Mouse (Mus musculus) heart, embryonic 10.5 days (tissue): Measurements from ENCODE around the gene Fhad1. TPM values are rescaled to one million over a fixed set of nuclear protein-coding genes. Genes with fewer than 3 reads are reported as not detected.

Experiments
- DNase-seq: peaks from one replicate; pipeline ENCODE4 v3.0.0-alpha.2; 2017; ENCODE audit warnings: low spot score
- H3K27ac ChIP-seq: fragments of 300-500 bp; sonication (generic); 2 replicates; pipeline ENCODE4 v1.5.1; 2016; ENCODE audit warnings: mild to moderate bottlenecking
- H3K27me3 ChIP-seq: fragments of 300-500 bp; sonication (generic); 2 replicates; pipeline ENCODE4 v1.6.1; 2016; ENCODE audit warnings: mild to moderate bottlenecking; ENCODE audit not compliant: poor library complexity, insufficient read depth, severe bottlenecking
- H3K36me3 ChIP-seq: fragments of 300-500 bp; sonication (generic); 2 replicates; pipeline ENCODE4 v1.6.1; 2016; ENCODE audit warnings: mild to moderate bottlenecking, moderate library complexity
- H3K4me1 ChIP-seq: fragments of 300-500 bp; sonication (generic); 2 replicates; pipeline ENCODE4 v1.6.1; 2016; ENCODE audit warnings: mild to moderate bottlenecking
- H3K4me3 ChIP-seq: fragments of 300-500 bp; sonication (generic); 2 replicates; pipeline ENCODE4 v1.5.1; 2016; ENCODE audit warnings: mild to moderate bottlenecking, moderate library complexity
- H3K9me3 ChIP-seq: fragments of 300-500 bp; sonication (generic); 2 replicates; pipeline ENCODE4 v1.6.1; 2016; ENCODE audit warnings: mild to moderate bottlenecking, moderate library complexity
- WGBS: fragments of 180-500 bp; shearing (Covaris S2); methylation state at CpG from one replicate; pipeline ENCODE4 v1.1.7; 2016; 5-methylcytosine and 5-hydroxymethylcytosine counted together
- polyA plus RNA-seq: library from polyadenylated mRNA; unstranded; fragments of >200 nt; fragmentation: Nextera tagmentation; extraction: Ambion mirVana; gene quantifications from 2 replicates; pipeline ENCODE4 v1.2.1, GENCODE M21; 2016

Gene Fhad1
- 3.4 and 5.2 TPM in 2 replicates for polyA plus RNA-seq

- Histone ChIP-seq H3K27ac (peak within 1 kb of the TSS; percentile 78), H3K27me3 (peaks cover 40% of the 10 kb centered on the region)
- WGBS = under 1% methylated on average over 43 of the region's 46 CpGs
Observed at GRCm38 (mm10) chr4:142014659-142015608, at the start of gene Fhad1. Gene Fhad1, minus strand, starts transcription at chr4:142015082.

GRCm38 (mm10) chr4:142063057-142063534, 48.2 kb upstream of the Fhad1 start:
- Histone ChIP-seq H3K27ac (no peak overlapping the region), H3K27me3 (no peaks in the 10 kb centered on the region), H3K9me3 (no peaks in the 10 kb centered on the region), H3K4me1 (peaks cover 61% of the 10 kb centered on the region), H3K4me3 (no peak overlapping the region), H3K36me3 (no peaks in the 10 kb centered on the region)
- DNase-seq = no peak
- 85% methylated on average over 8 of the region's 8 CpGs for WGBS

More at GRCm38 (mm10) chr4:142014659-142015608, at the start of gene Fhad1:
- peak within 1 kb of the TSS; percentile 65 for H3K4me3 ChIP-seq
- no peaks in the 10 kb centered on the region for H3K9me3 ChIP-seq
- no peaks in the 10 kb centered on the region for H3K36me3 ChIP-seq
- DNase-seq = peak; percentile 94
- H3K4me1 ChIP-seq = peaks cover 41% of the 10 kb centered on the region

- Histone ChIP-seq H3K27ac (peak overlapping the region; percentile 73; the same call in 1 of the 2 replicates), H3K4me1 (peaks cover 76% of the 10 kb centered on the region), H3K36me3 (no peaks in the 10 kb centered on the region), H3K9me3 (no peaks in the 10 kb centered on the region), H3K4me3 (no peak overlapping the region), H3K27me3 (no peaks in the 10 kb centered on the region)
- 64% methylated on average over 23 of the region's 23 CpGs for WGBS
- DNase-seq = no peak
Observed at GRCm38 (mm10) chr4:142061485-142062240, 46.8 kb upstream of the Fhad1 start.

- no peaks in the 10 kb centered on the region for H3K36me3 ChIP-seq
- H3K27ac ChIP-seq = peak overlapping the region; percentile 73; the same call in 1 of the 2 replicates
- no peaks in the 10 kb centered on the region for H3K27me3 ChIP-seq
- H3K4me3 ChIP-seq = no peak overlapping the region
- 59% methylated on average over 18 of the region's 18 CpGs for whole genome bisulfite sequencing
- H3K9me3 ChIP-seq = no peaks in the 10 kb centered on the region
- peaks cover 74% of the 10 kb centered on the region for H3K4me1 ChIP-seq
- DNase-seq = no peak
Observed at GRCm38 (mm10) chr4:142060455-142061378, 45.8 kb upstream of the Fhad1 start.

GRCm38 (mm10) chr4:142059841-142060193, 44.9 kb upstream of the Fhad1 start:
- no peaks in the 10 kb centered on the region for H3K36me3 ChIP-seq
- no peak overlapping the region; the same call in 1 of the 2 replicates for H3K27ac ChIP-seq
- peaks cover 69% of the 10 kb centered on the region for H3K4me1 ChIP-seq
- 91% methylated on average over 8 of the region's 8 CpGs for WGBS
- H3K27me3 ChIP-seq = no peaks in the 10 kb centered on the region
- DNase-seq = no peak
- H3K9me3 ChIP-seq = no peaks in the 10 kb centered on the region
- no peak overlapping the region for H3K4me3 ChIP-seq

GRCm38 (mm10) chr4:142059113-142059840, 44.4 kb upstream of the Fhad1 start:
- Histone ChIP-seq H3K36me3 (no peaks in the 10 kb centered on the region), H3K27me3 (no peaks in the 10 kb centered on the region), H3K27ac (no peak overlapping the region; the same call in 1 of the 2 replicates), H3K4me1 (peaks cover 72% of the 10 kb centered on the region), H3K4me3 (no peak overlapping the region), H3K9me3 (no peaks in the 10 kb centered on the region)
- DNase-seq = no peak
- WGBS = 65% methylated on average over 13 of the region's 13 CpGs

- H3K4me1 ChIP-seq = peaks cover 81% of the 10 kb centered on the region
- H3K27me3 ChIP-seq = no peaks in the 10 kb centered on the region
- H3K9me3 ChIP-seq = no peaks in the 10 kb centered on the region
- DNase-seq = no peak
- 63% methylated on average over 22 of the region's 22 CpGs for WGBS
- H3K27ac ChIP-seq = peak overlapping the region; percentile 78
- 0 out of 2 replicates have a peak overlapping the region, but pooled peaks have one; percentile 5 for H3K4me3 ChIP-seq
- H3K36me3 ChIP-seq = no peaks in the 10 kb centered on the region
Observed at GRCm38 (mm10) chr4:142057529-142058216, 42.8 kb upstream of the Fhad1 start.

- no peak for DNase-seq
- Histone ChIP-seq H3K4me3 (no peak overlapping the region), H3K36me3 (no peaks in the 10 kb centered on the region), H3K9me3 (no peaks in the 10 kb centered on the region), H3K4me1 (peaks cover 71% of the 10 kb centered on the region), H3K27ac (0 out of 2 replicates have a peak overlapping the region, but pooled peaks have one; percentile 2), H3K27me3 (no peaks in the 10 kb centered on the region)
- 61% methylated on average over 8 of the region's 8 CpGs for WGBS
Observed at GRCm38 (mm10) chr4:142055600-142055999, 40.7 kb upstream of the Fhad1 start.

- 85% methylated on average over 11 of the region's 11 CpGs for WGBS
- peak overlapping the region; percentile 53; the same call in 1 of the 2 replicates for H3K27ac ChIP-seq
- H3K4me1 ChIP-seq = peaks cover 63% of the 10 kb centered on the region
- H3K4me3 ChIP-seq = no peak overlapping the region
- no peaks in the 10 kb centered on the region for H3K27me3 ChIP-seq
- H3K36me3 ChIP-seq = no peaks in the 10 kb centered on the region
- no peaks in the 10 kb centered on the region for H3K9me3 ChIP-seq
- DNase-seq = no peak
Observed at GRCm38 (mm10) chr4:142054580-142054979, 39.7 kb upstream of the Fhad1 start.

GRCm38 (mm10) chr4:142053661-142054448, 39.0 kb upstream of the Fhad1 start:
- no peaks in the 10 kb centered on the region for H3K9me3 ChIP-seq
- no peaks in the 10 kb centered on the region for H3K36me3 ChIP-seq
- peak overlapping the region; percentile 83 for H3K27ac ChIP-seq
- peaks cover 62% of the 10 kb centered on the region for H3K4me1 ChIP-seq
- WGBS = 33% methylated on average over 9 of the region's 9 CpGs
- H3K4me3 ChIP-seq = no peak overlapping the region
- no peaks in the 10 kb centered on the region for H3K27me3 ChIP-seq
- no peak for DNase-seq
